Mouse (Mus musculus): ENCODE measurements at regions not wholly inside any gene's neighbourhood (a gene's known extent, or its start where the extent isn't known, plus 50 kb on each side); places are given as distances from the start of the nearest gene placed in this dataset.

- TF ChIP-seq BHLHE40 (IDR thresholded peaks at IDR 0.05; ENCODE audit: low read depth, low read length) = peak; percentile 37; the same call in 1 of the 2 replicates
- no peak for TF ChIP-seq KAT2A (IDR thresholded peaks at IDR 0.05; ENCODE audit: insufficient replicate concordance, low read length)
- TF ChIP-seq CTCF (conservative IDR thresholded peaks at IDR 0.05 in 1 of 2, IDR thresholded peaks at IDR 0.05 in 1 of 2; ENCODE audit: low read depth in 2 of 2, low read length in 2 of 2) = no peak
- no peak for TF ChIP-seq GABPA (IDR thresholded peaks at IDR 0.05; ENCODE audit: insufficient replicate concordance, low read depth, low read length)
- no peak for TF ChIP-seq JUND (conservative IDR thresholded peaks at IDR 0.05; ENCODE audit: low read depth, low read length)
- no peak for TF ChIP-seq NELFE (IDR thresholded peaks at IDR 0.05; ENCODE audit: low read depth, low read length)
- no peak for TF ChIP-seq POLR2A (IDR thresholded peaks at IDR 0.05; ENCODE audit: low read depth, low read length)
- TF ChIP-seq SMC3 (IDR thresholded peaks at IDR 0.05; ENCODE audit: low read depth, low read length) = no peak
- TF ChIP-seq ZMIZ1 (IDR thresholded peaks at IDR 0.05; ENCODE audit: low read depth, low read length) = no peak
- no peak for TF ChIP-seq TBP (conservative IDR thresholded peaks at IDR 0.05; ENCODE audit: low read depth, low read length)
- no peak for TF ChIP-seq MYC (IDR thresholded peaks at IDR 0.05; ENCODE audit: low read depth, low read length)
- no peak for TF ChIP-seq POLR2AphosphoS2 (IDR thresholded peaks at IDR 0.05; ENCODE audit: low read depth, low read length)
Measured at GRCm38 (mm10) chr12:25182680-25183079, 85.7 kb upstream of the Id2 start.
